Mouse (Mus musculus): ENCODE results near the gene Tenm1. TPM values are rescaled to one million over a fixed set of nuclear protein-coding genes. Genes with fewer than 3 reads are reported as not detected.

Gene Tenm1
- total RNA-seq, 2 experiments from 2014 or later = not detected

Other genes with a start within 250 kb of the Tenm1 start
- not detected in 2 replicates for gene Tex13c1, start 162.0 kb upstream of the Tenm1 start, total RNA-seq (2015)
- 0.15 TPM in 1 of 2 replicates, not detected in the other for gene Tex13c1, start 162.0 kb upstream of the Tenm1 start, total RNA-seq (2017)